Mouse (Mus musculus): Measurements from ENCODE around the gene Plpp3.
A peak's percentile ranks its signal among the peaks of the same experiment; 100 is the strongest.

Plpp3 gene

GRCm38 (mm10) chr4:105218202-105218601, 61.1 kb downstream of the Plpp3 start:
- no peaks in the 10 kb centered on the region for H3K9me3 ChIP-seq (ENCODE audit: low read length)
- no peak for TF ChIP-seq NANOG (IDR thresholded peaks at IDR 0.05; ENCODE audit: borderline replicate concordance, low read length)
- TF ChIP-seq POU5F1 (IDR thresholded peaks at IDR 0.05; ENCODE audit: borderline replicate concordance, low read length) = no peak
- TF ChIP-seq CTCF (conservative IDR thresholded peaks at IDR 0.05; ENCODE audit: low read length) = no peak
- 0 out of 2 replicates have a peak overlapping the region, but pooled peaks have one; percentile 26 for H3K4me3 ChIP-seq (replicated peaks; ENCODE audit: low read length)
- no peaks in the 10 kb centered on the region for H3K27me3 ChIP-seq (ENCODE audit: insufficient read depth, low read length)
- H3K4me1 ChIP-seq (replicated peaks; ENCODE audit: low read depth, low read length) = peaks cover 95% of the 10 kb centered on the region
- H3K36me3 ChIP-seq (ENCODE audit: insufficient read depth, low read length) = peaks cover 20% of the 10 kb centered on the region

- Histone ChIP-seq H3K4me3 (replicated peaks; ENCODE audit: low read length) (no peak overlapping the region; the same call in 1 of the 2 replicates), H3K4me1 (replicated peaks; ENCODE audit: low read depth, low read length) (peaks cover 94% of the 10 kb centered on the region), H3K36me3 (ENCODE audit: insufficient read depth, low read length) (peaks cover 20% of the 10 kb centered on the region), H3K27me3 (ENCODE audit: insufficient read depth, low read length) (no peaks in the 10 kb centered on the region), H3K9me3 (ENCODE audit: low read length) (no peaks in the 10 kb centered on the region)
- no peak for TF ChIP-seq NANOG (IDR thresholded peaks at IDR 0.05; ENCODE audit: borderline replicate concordance, low read length)
- no peak for TF ChIP-seq CTCF (conservative IDR thresholded peaks at IDR 0.05; ENCODE audit: low read length)
- no peak for TF ChIP-seq POU5F1 (IDR thresholded peaks at IDR 0.05; ENCODE audit: borderline replicate concordance, low read length)
Measured at GRCm38 (mm10) chr4:105219316-105219715, 62.2 kb downstream of the Plpp3 start.

GRCm38 (mm10) chr4:105220849-105221248, 63.7 kb downstream of the Plpp3 start:
- Histone ChIP-seq H3K36me3 (ENCODE audit: insufficient read depth, low read length) (peaks cover 20% of the 10 kb centered on the region), H3K4me1 (replicated peaks; ENCODE audit: low read depth, low read length) (peaks cover 94% of the 10 kb centered on the region), H3K9me3 (ENCODE audit: low read length) (no peaks in the 10 kb centered on the region), H3K27me3 (ENCODE audit: insufficient read depth, low read length) (no peaks in the 10 kb centered on the region), H3K4me3 (replicated peaks; ENCODE audit: low read length) (no peak overlapping the region)
- TF ChIP-seq POU5F1 (IDR thresholded peaks at IDR 0.05; ENCODE audit: borderline replicate concordance, low read length) (no peak), CTCF (conservative IDR thresholded peaks at IDR 0.05; ENCODE audit: low read length) (no peak), NANOG (IDR thresholded peaks at IDR 0.05; ENCODE audit: borderline replicate concordance, low read length) (no peak)

- Histone ChIP-seq H3K9me3 (ENCODE audit: low read length) (no peaks in the 10 kb centered on the region), H3K4me1 (replicated peaks; ENCODE audit: low read depth, low read length) (peaks cover 94% of the 10 kb centered on the region), H3K27me3 (ENCODE audit: insufficient read depth, low read length) (no peaks in the 10 kb centered on the region), H3K36me3 (ENCODE audit: insufficient read depth, low read length) (peaks cover 22% of the 10 kb centered on the region), H3K4me3 (replicated peaks; ENCODE audit: low read length) (no peak overlapping the region)
- TF ChIP-seq NANOG (IDR thresholded peaks at IDR 0.05; ENCODE audit: borderline replicate concordance, low read length) (no peak), CTCF (conservative IDR thresholded peaks at IDR 0.05; ENCODE audit: low read length) (no peak), POU5F1 (IDR thresholded peaks at IDR 0.05; ENCODE audit: borderline replicate concordance, low read length) (no peak)
Measured at GRCm38 (mm10) chr4:105221256-105221840, 64.2 kb downstream of the Plpp3 start.

GRCm38 (mm10) chr4:105223101-105223924, 66.2 kb downstream of the Plpp3 start:
- H3K4me1 ChIP-seq (replicated peaks; ENCODE audit: low read depth, low read length) = peaks cover 94% of the 10 kb centered on the region
- H3K36me3 ChIP-seq (ENCODE audit: insufficient read depth, low read length) = peaks cover 41% of the 10 kb centered on the region
- H3K9me3 ChIP-seq (ENCODE audit: low read length) = no peaks in the 10 kb centered on the region
- TF ChIP-seq NANOG (IDR thresholded peaks at IDR 0.05; ENCODE audit: borderline replicate concordance, low read length) (no peak), CTCF (conservative IDR thresholded peaks at IDR 0.05; ENCODE audit: low read length) (no peak), POU5F1 (IDR thresholded peaks at IDR 0.05; ENCODE audit: borderline replicate concordance, low read length) (no peak)
- peak overlapping the region; percentile 59 for H3K4me3 ChIP-seq (replicated peaks; ENCODE audit: low read length)
- H3K27me3 ChIP-seq (ENCODE audit: insufficient read depth, low read length) = no peaks in the 10 kb centered on the region

GRCm38 (mm10) chr4:105223925-105224300, 66.8 kb downstream of the Plpp3 start:
- Histone ChIP-seq H3K9me3 (ENCODE audit: low read length) (no peaks in the 10 kb centered on the region), H3K4me1 (replicated peaks; ENCODE audit: low read depth, low read length) (peaks cover 89% of the 10 kb centered on the region), H3K36me3 (ENCODE audit: insufficient read depth, low read length) (peaks cover 42% of the 10 kb centered on the region), H3K27me3 (ENCODE audit: insufficient read depth, low read length) (no peaks in the 10 kb centered on the region), H3K4me3 (replicated peaks; ENCODE audit: low read length) (peak overlapping the region; percentile 59)
- TF ChIP-seq CTCF (conservative IDR thresholded peaks at IDR 0.05; ENCODE audit: low read length) (no peak), NANOG (IDR thresholded peaks at IDR 0.05; ENCODE audit: borderline replicate concordance, low read length) (peak; percentile 62; the same call in 1 of the 2 replicates)

GRCm38 (mm10) chr4:105225512-105225911, 68.4 kb downstream of the Plpp3 start:
- no peaks in the 10 kb centered on the region for H3K9me3 ChIP-seq (ENCODE audit: low read length)
- peaks cover 81% of the 10 kb centered on the region for H3K4me1 ChIP-seq (replicated peaks; ENCODE audit: low read depth, low read length)
- H3K4me3 ChIP-seq (replicated peaks; ENCODE audit: low read length) = peak overlapping the region; percentile 4; the same call in 1 of the 2 replicates
- H3K27me3 ChIP-seq (ENCODE audit: insufficient read depth, low read length) = no peaks in the 10 kb centered on the region
- TF ChIP-seq POU5F1 (IDR thresholded peaks at IDR 0.05; ENCODE audit: borderline replicate concordance, low read length) (no peak), NANOG (IDR thresholded peaks at IDR 0.05; ENCODE audit: borderline replicate concordance, low read length) (no peak), CTCF (conservative IDR thresholded peaks at IDR 0.05; ENCODE audit: low read length) (no peak)
- peaks cover 31% of the 10 kb centered on the region for H3K36me3 ChIP-seq (ENCODE audit: insufficient read depth, low read length)

GRCm38 (mm10) chr4:105226351-105226750, 69.2 kb downstream of the Plpp3 start:
- Histone ChIP-seq H3K4me3 (replicated peaks; ENCODE audit: low read length) (peak overlapping the region; percentile 5; the same call in 1 of the 2 replicates), H3K9me3 (ENCODE audit: low read length) (no peaks in the 10 kb centered on the region), H3K4me1 (replicated peaks; ENCODE audit: low read depth, low read length) (peaks cover 81% of the 10 kb centered on the region), H3K36me3 (ENCODE audit: insufficient read depth, low read length) (peaks cover 30% of the 10 kb centered on the region), H3K27me3 (ENCODE audit: insufficient read depth, low read length) (no peaks in the 10 kb centered on the region)
- TF ChIP-seq CTCF (conservative IDR thresholded peaks at IDR 0.05; ENCODE audit: low read length) (no peak), POU5F1 (IDR thresholded peaks at IDR 0.05; ENCODE audit: borderline replicate concordance, low read length) (no peak), NANOG (IDR thresholded peaks at IDR 0.05; ENCODE audit: borderline replicate concordance, low read length) (no peak)
